21 mouse cellular contexts compared by ENCODE assay signal in genomic region chr1:87527191-87527590, GRCm38 (mm10). TPM values are rescaled to one million over a fixed set of nuclear protein-coding genes. Genes with fewer than 3 reads are reported as not detected.
DNase-seq lines count a peak whose midpoint lies in the region; ATAC-seq lines count a peak whose summit lies in the region.
"Had no signal": no experiment of that assay in that cellular context is flagged by ENCODE, and none has a peak within 500 bp of the region (broad histone marks: within the 10 kb centered on the region; RNA-seq: fewer than 3 reads in every experiment).

No protein-coding gene starts in this region.

- no peak for ATAC-seq in cerebellum, adult (ENCODE audit: insufficient number of reproducible peaks, low FRiP score, low TSS enrichment)
- ATAC-seq: CD4-positive, CD25-positive, alpha-beta regulatory T cell, adult 4 months; forebrain, embryonic 15.5 days; liver, postnatal 0 days; lung, postnatal 0 days; midbrain, embryonic 15.5 days had no signal

- peak; percentile 29 to 36 for DNase-seq in cerebellum, adult 18-20 months
- DNase-seq in kidney, adult 11 months, result peak; percentile 32
- DNase-seq in kidney, postnatal 10 days, result no peak
- peak; percentile 23 for DNase-seq in left cerebral cortex, postnatal 4 days
- DNase-seq in left cerebral cortex, adult 9 months (ENCODE audit: low spot score in 2 of 2), result no peak
- DNase-seq in cerebellum, postnatal 36 days, result peak; percentile 46
- no peak for DNase-seq in thymus, postnatal 36 days
- DNase-seq: adrenal gland, postnatal 25 days; liver, postnatal 0 days; right cerebral cortex, adult 18-20 months; right cerebral cortex, postnatal 4 days; thymus, adult 18-20 months; thymus, postnatal 4 days had no signal

- intact Hi-C loops in left cerebral cortex, postnatal 4 days (cut with DNase I), result no loop called here

RNA-seq across cellular contexts. Expression of gene Neu2, which starts 17.5 kb away (rescaled TPM):
- total RNA-seq in left cerebral cortex, postnatal 4 days (2021), result under 1 TPM; 0.70 to 0.95 TPM
- total RNA-seq: adrenal gland, postnatal 25 days; hematopoietic stem cell, adult 5-6 weeks had no signal

RNA-seq across cellular contexts. Expression of gene Ngef, which starts 46.5 kb away (rescaled TPM):
- total RNA-seq in left cerebral cortex, postnatal 4 days (2021), result 10 to 100 TPM; 92.5 to 94.7 TPM
- total RNA-seq: hematopoietic stem cell, adult 5-6 weeks had no signal

RNA-seq across cellular contexts. Expression of gene Snorc, which starts 57.1 kb away (rescaled TPM):
- total RNA-seq in left cerebral cortex, postnatal 4 days (2021), result not detected
- total RNA-seq: adrenal gland, postnatal 25 days; gastrocnemius, adult 8-10 months; hematopoietic stem cell, adult 5-6 weeks; layer of hippocampus, postnatal 10 days had no signal

Comparison
In these comparisons a context has a peak if more than half of its experiments do, and no peak if none do; other contexts are left out.
1. DNase-seq: peak in cerebellum, adult 18-20 months (2 of 2), kidney, adult 11 months (single experiment), left cerebral cortex, postnatal 4 days (single experiment) and cerebellum, postnatal 36 days (2 of 2); none in kidney, postnatal 10 days (single experiment), left cerebral cortex, adult 9 months (0 of 2) and thymus, postnatal 36 days (0 of 2).